Mouse (Mus musculus) E14TG2a.4 (cell line): ENCODE data around the gene Gstm1.

Experiments used
- H3K27me3 ChIP-seq: 2 replicates; pipeline ENCODE4 v1.6.1; 2014; ENCODE audit warnings: low read length, control low read depth; ENCODE audit not compliant: insufficient read depth
- H3K36me3 ChIP-seq: 2 replicates; pipeline ENCODE4 v1.6.1; 2014; ENCODE audit warnings: low read length, control low read depth; ENCODE audit not compliant: insufficient read depth
- H3K4me1 ChIP-seq: replicated peaks from 2 replicates; pipeline ENCODE4 v1.6.1; 2014; ENCODE audit warnings: low read depth, low read length, control low read depth
- H3K4me3 ChIP-seq: replicated peaks from 2 replicates; pipeline ENCODE4 v1.5.1; 2014; ENCODE audit warnings: mild to moderate bottlenecking, low read length
- H3K9me3 ChIP-seq: 2 replicates; pipeline ENCODE4 v1.6.1; 2014; ENCODE audit warnings: low read length, control low read depth
- CTCF ChIP-seq: conservative IDR thresholded peaks from 2 replicates; pipeline ENCODE4 v1.5.1; 2014; ENCODE audit warnings: low read length
- NANOG ChIP-seq: IDR thresholded peaks from 2 replicates; pipeline ENCODE4 v1.6.1; 2014; ENCODE audit warnings: borderline replicate concordance, low read length, mixed read lengths
- POU5F1 ChIP-seq: IDR thresholded peaks from 2 replicates; pipeline ENCODE4 v1.6.1; 2014; ENCODE audit warnings: low read length, borderline replicate concordance

The Gstm1 gene

DNA sequence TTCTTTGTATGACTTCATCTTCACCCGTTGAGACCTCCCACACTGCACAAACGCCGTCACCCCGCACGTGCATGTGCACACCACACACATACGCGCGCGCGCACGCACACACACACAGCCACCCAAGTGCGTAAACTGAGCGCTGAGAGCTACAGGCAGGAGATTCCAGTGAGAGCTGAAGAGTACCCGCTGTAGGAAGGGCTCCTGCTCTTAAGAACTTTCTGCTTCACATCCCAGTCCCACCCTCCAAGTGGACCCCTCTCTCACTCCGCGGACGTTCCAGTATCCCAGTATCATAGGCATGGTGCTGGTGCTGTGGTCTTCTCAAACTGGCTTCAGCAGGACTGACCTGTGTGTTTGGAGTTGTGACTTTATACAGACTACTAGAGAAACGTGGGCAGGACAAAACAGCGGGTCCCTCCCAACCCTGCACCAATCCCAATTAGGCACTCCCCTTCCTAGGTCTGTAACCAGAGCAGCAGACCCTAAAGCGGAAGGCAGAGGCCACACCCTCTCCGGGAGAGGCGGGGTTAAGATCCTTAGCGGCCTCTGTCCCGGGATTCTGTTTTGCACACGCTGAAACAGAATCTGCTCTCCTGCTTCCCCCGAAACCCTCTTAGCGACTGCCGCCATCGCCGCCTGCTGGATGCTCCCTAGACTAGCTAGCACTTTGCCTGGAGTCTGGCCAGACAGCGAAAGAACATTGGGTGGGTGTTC lies at the start of gene Gstm1:
TSS of gene Gstm1 (minus strand) at position 501 of the 717 bp plus-strand sequence.
- H3K4me1 ChIP-seq: peaks cover 40% of the 10 kb centered on the region
- H3K27me3 ChIP-seq: peaks cover 19% of the 10 kb centered on the region; the same call in 1 of the 2 replicates
- H3K36me3 ChIP-seq: peaks cover 30% of the 10 kb centered on the region
- peak within 1 kb of the TSS; percentile 77 for H3K4me3 ChIP-seq
- no peaks in the 10 kb centered on the region for H3K9me3 ChIP-seq
- TF ChIP-seq CTCF (peak; percentile 73), POU5F1 (no peak), NANOG (no peak)

DNA sequence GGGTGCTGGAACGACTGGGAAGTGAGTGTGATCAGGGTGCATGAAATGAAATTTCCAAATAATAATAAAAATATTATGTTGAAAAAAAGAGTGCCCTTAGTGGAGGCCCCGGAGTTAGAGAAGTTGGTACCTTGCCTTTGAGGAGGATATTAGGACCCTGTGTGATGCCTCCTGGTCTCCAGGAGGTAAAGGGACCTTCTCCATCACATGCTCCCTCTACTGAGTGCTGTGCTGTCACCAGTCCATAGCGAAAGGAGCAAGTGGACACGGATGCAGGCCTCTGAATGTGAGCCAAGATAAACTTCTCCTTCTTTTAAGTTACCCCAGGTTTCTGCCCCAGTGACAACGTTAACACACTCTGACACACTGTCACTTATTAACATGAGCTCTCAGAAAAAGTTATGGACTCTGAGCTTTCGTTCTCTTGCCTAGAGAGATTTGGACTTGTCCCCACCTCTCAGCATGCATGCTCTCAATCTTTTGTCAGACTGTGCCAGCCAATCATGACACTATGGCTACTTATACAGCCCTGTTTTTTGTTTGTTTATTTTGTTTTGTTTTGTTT lies 49.7 kb upstream of the Gstm1 start:
- H3K4me3 ChIP-seq: no peak overlapping the region
- peaks cover 7% of the 10 kb centered on the region for H3K36me3 ChIP-seq
- H3K27me3 ChIP-seq: peaks cover 4% of the 10 kb centered on the region; the same call in 1 of the 2 replicates
- no peak for TF ChIP-seq CTCF
- no peak for TF ChIP-seq POU5F1
- no peak for TF ChIP-seq NANOG
- H3K9me3 ChIP-seq: no peaks in the 10 kb centered on the region
- peaks cover 14% of the 10 kb centered on the region for H3K4me1 ChIP-seq

DNA sequence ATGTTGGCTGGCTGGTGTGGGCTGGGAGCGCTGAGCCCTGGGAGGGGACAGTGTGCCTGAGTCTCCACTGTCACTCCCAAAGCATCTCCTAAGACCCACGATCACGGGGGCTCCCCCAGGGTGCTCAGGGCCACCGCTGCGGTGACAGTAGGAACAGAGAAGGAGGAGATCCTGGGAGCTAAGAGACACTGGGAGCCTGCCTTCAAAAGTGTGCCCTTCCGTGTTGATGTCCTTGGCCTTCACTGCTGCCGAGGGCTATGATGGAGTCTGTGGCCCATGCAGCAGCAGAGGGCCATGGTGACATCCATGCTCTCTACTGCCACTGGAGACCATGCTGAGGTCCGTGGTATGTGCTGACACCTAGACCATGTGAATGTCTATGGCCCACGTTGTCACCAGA lies 47.8 kb upstream of the Gstm1 start:
- no peak for TF ChIP-seq CTCF
- no peak for TF ChIP-seq NANOG
- TF ChIP-seq POU5F1: no peak
- no peaks in the 10 kb centered on the region for H3K36me3 ChIP-seq
- H3K4me1 ChIP-seq: peaks cover 17% of the 10 kb centered on the region
- H3K4me3 ChIP-seq: no peak overlapping the region
- peaks cover 4% of the 10 kb centered on the region; the same call in 1 of the 2 replicates for H3K27me3 ChIP-seq
- H3K9me3 ChIP-seq: no peaks in the 10 kb centered on the region

DNA sequence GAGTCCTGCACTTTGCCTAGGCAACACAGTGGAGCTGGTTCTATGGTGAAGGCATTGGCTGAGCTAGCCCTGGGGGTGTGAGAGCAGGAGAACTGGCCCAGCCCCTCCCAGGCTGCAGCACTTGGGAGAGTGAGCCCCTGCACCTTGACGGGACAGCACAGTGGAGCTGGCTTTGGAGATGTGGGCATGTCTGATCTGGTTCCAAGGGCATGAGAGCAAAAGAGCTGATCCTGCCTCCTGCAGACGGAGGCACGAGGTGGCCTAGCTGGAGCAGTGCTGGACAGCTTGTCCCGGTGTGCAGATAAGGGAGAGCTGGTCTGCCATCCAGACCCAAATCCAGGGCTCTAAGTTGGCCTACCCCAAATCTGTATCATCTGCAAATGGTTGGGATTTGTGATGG lies 46.9 kb upstream of the Gstm1 start:
- TF ChIP-seq POU5F1 (no peak), CTCF (no peak), NANOG (no peak)
- H3K9me3 ChIP-seq: no peaks in the 10 kb centered on the region
- H3K27me3 ChIP-seq: peaks cover 4% of the 10 kb centered on the region; the same call in 1 of the 2 replicates
- peaks cover 13% of the 10 kb centered on the region for H3K4me1 ChIP-seq
- H3K4me3 ChIP-seq: no peak overlapping the region
- H3K36me3 ChIP-seq: no peaks in the 10 kb centered on the region

DNA sequence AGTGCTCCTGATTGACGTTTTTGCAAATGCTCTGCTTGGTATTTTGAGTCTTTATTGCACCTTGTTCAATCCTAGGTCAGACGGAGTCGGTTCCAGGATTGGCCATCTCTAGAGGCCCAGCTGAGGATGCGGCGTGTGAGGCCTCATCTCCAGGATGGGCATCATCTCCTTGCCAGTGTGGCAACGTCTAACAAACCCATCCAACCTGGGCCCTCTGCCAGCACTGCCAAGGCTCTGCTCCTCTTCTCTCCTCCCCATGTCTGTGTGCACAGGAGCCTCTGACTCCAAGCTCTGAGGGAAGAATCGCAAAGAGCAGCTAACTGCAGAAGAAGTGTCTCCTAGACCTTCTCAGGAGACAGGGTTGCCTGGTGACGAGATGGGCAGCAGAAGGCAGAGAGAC lies 44.9 kb upstream of the Gstm1 start:
- H3K4me1 ChIP-seq: peaks cover 4% of the 10 kb centered on the region
- no peaks in the 10 kb centered on the region for H3K36me3 ChIP-seq
- H3K27me3 ChIP-seq: peaks cover 6% of the 10 kb centered on the region; the same call in 1 of the 2 replicates
- no peak overlapping the region for H3K4me3 ChIP-seq
- H3K9me3 ChIP-seq: no peaks in the 10 kb centered on the region
- TF ChIP-seq POU5F1 (no peak), CTCF (no peak), NANOG (no peak)

DNA sequence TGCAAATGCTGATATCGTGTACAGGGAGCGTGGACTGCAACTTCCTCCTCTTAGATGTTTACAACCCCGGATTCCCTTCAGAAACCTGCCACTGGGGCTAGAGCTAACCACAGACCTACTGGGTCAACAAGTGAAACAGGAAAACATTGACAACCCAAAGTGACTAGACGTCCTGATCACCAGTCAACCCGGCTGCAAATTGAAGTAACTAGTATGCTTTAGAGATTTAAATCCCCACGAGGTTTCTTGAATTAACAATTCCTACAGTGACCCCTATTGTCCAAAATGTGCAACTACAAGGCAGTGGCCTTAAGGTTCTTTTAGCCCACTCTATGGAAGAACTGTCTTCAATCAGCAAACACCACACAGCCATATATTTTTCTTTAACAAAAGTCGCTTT lies 43.6 kb upstream of the Gstm1 start:
- no peaks in the 10 kb centered on the region for H3K9me3 ChIP-seq
- TF ChIP-seq NANOG (no peak), CTCF (peak; percentile 99)
- no peak overlapping the region for H3K4me3 ChIP-seq
- H3K27me3 ChIP-seq: peaks cover 6% of the 10 kb centered on the region; the same call in 1 of the 2 replicates
- peaks cover 4% of the 10 kb centered on the region for H3K4me1 ChIP-seq
- no peaks in the 10 kb centered on the region for H3K36me3 ChIP-seq

DNA sequence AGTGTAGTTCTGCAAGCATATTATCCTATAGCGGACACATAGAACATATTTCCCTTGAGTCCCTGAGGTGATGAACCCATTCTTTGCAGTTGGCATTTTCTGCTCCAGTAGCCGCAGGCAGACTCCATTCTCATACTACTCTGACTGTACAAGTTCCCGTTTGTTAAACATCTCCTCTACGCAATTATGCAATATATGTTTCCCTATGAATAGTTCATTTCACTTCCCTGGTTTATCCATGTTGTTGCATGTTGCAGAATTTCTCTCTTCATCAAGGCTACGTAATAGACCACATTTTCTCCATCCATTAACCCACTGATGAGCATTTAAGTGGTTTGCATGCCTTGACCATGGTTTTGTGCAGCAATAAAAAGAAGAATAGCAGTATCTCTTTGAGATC lies 32.7 kb upstream of the Gstm1 start:
- Histone ChIP-seq H3K4me1 (no peaks in the 10 kb centered on the region; the same call in 1 of the 2 replicates), H3K27me3 (no peaks in the 10 kb centered on the region), H3K36me3 (no peaks in the 10 kb centered on the region), H3K4me3 (no peak overlapping the region), H3K9me3 (peaks cover 15% of the 10 kb centered on the region)
- TF ChIP-seq NANOG: no peak
- TF ChIP-seq CTCF: no peak
- TF ChIP-seq POU5F1: no peak

DNA sequence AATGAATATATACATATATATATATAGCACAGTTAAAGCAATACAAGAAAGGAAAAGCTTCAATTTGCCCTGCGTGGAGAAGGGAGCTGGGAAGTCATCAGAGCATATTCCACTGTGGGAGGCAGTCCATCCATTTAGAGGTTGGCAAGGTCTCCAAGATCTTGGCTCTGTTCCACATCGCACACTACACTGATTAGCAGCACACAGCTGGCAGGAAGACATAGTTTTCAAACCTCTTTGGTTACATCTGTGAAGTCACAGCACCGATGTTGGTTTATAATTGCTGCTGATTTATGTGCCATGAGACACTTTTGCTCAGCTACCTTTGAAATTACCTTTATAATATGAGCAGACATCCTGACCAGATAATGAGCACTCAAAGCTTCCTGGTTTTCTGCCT lies 30.5 kb upstream of the Gstm1 start:
- no peak for TF ChIP-seq NANOG
- TF ChIP-seq POU5F1: no peak
- no peak for TF ChIP-seq CTCF
- H3K36me3 ChIP-seq: no peaks in the 10 kb centered on the region
- H3K9me3 ChIP-seq: no peaks in the 10 kb centered on the region
- H3K4me3 ChIP-seq: no peak overlapping the region
- peaks cover 19% of the 10 kb centered on the region for H3K4me1 ChIP-seq
- H3K27me3 ChIP-seq: no peaks in the 10 kb centered on the region
